8 mouse cellular contexts compared by ENCODE assay signal in the genomic region with DNA sequence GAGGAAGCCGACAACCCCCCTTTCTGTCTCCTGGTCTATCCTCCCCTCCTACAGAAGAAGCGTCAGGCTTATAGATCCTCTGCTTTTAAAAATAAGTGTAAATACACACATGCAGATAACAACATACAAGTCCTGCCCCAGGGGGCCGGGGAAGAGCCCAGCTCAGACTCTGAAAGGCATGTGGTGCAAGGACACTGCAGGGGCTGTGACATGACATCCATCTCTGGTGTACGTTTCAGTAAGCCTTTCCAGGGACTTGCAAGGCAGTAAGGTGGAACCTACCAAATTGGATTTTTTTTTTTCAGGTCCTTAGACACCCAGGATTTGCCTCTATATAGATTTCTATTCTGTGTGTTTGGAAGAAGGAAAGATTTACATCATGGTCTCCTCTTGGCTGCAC. TPM values are rescaled to one million over a fixed set of nuclear protein-coding genes. Genes with fewer than 3 reads are reported as not detected.
DNase-seq lines count a peak whose midpoint lies in the region; ATAC-seq and TF ChIP-seq lines count a peak whose summit lies in the region.

No protein-coding gene starts in this region.

- peak overlapping the region; percentile 52 for H3K9ac ChIP-seq in lung, embryonic 16.5 days (ENCODE audit: low read length)
- no peak overlapping the region for H3K9ac ChIP-seq in limb, embryonic 13.5 days
- 0 out of 2 replicates have a peak overlapping the region, but pooled peaks have one; percentile 8 for H3K9ac ChIP-seq in stomach, postnatal 0 days (ENCODE audit: low read length)

- ATAC-seq in cerebellum, adult (ENCODE audit: insufficient number of reproducible peaks, low FRiP score, low TSS enrichment): no peak
- ATAC-seq in lung, embryonic 16.5 days (ENCODE audit: low read depth): no peak
- ATAC-seq in limb, embryonic 13.5 days (ENCODE audit: low FRiP score, low read depth): no peak
- ATAC-seq in stomach, postnatal 0 days (ENCODE audit: low FRiP score, low TSS enrichment): no peak

- no peak overlapping the region for H3K4me2 ChIP-seq in lung, embryonic 16.5 days (ENCODE audit: low read depth, low read length)
- no peak overlapping the region for H3K4me2 ChIP-seq in limb, embryonic 13.5 days (replicated peaks)
- H3K4me2 ChIP-seq in stomach, postnatal 0 days (replicated peaks; ENCODE audit: low read depth): no peak overlapping the region

- H3K4me3 ChIP-seq in lung, embryonic 16.5 days (ENCODE audit: low read length): no peak overlapping the region
- H3K4me3 ChIP-seq in limb, embryonic 13.5 days: no peak overlapping the region
- H3K4me3 ChIP-seq in stomach, postnatal 0 days (ENCODE audit: low read depth, low read length): no peak overlapping the region

- peaks cover 27% of the 10 kb centered on the region for H3K36me3 ChIP-seq in lung, embryonic 16.5 days (ENCODE audit: control insufficient read depth, insufficient read depth, low read length)
- H3K36me3 ChIP-seq in limb, embryonic 13.5 days: peaks cover 34% of the 10 kb centered on the region
- H3K36me3 ChIP-seq in stomach, postnatal 0 days (ENCODE audit: control insufficient read depth, insufficient read depth, low read length): peaks cover 19% of the 10 kb centered on the region

- 42% methylated on average over 4 of the region's 4 CpGs for WGBS in lung, embryonic 16.5 days
- 72% methylated on average over 4 of the region's 4 CpGs for WGBS in limb, embryonic 13.5 days
- 55% methylated on average over 4 of the region's 4 CpGs for WGBS in stomach, postnatal 0 days

- no peaks in the 10 kb centered on the region for H3K27me3 ChIP-seq in lung, embryonic 16.5 days (ENCODE audit: control insufficient read depth, insufficient read depth, low read depth, low read length)
- no peaks in the 10 kb centered on the region for H3K27me3 ChIP-seq in limb, embryonic 13.5 days
- no peaks in the 10 kb centered on the region for H3K27me3 ChIP-seq in stomach, postnatal 0 days (ENCODE audit: control insufficient read depth, insufficient read depth, low read length)

- TF ChIP-seq CTCF in stomach, postnatal 0 days (IDR thresholded peaks at IDR 0.05; ENCODE audit: low read depth): no peak

- TF ChIP-seq EP300 in stomach, postnatal 0 days (optimal IDR thresholded peaks at IDR 0.05): no peak

- DNase-seq in cerebellum, postnatal 14 days: peak; percentile 42 to 53
- no peak for DNase-seq in lung, adult 18-20 months
- DNase-seq in stomach, postnatal 0 days (ENCODE audit: low spot score): no peak
- no peak for DNase-seq in gastrocnemius, postnatal 25 days
- DNase-seq in adrenal gland, adult 2 months: no peak

- peaks cover 5% of the 10 kb centered on the region; the same call in 1 of the 2 replicates for H3K4me1 ChIP-seq in lung, embryonic 16.5 days (replicated peaks; ENCODE audit: control insufficient read depth, insufficient read depth, low read length)
- H3K4me1 ChIP-seq in limb, embryonic 13.5 days: peaks cover 14% of the 10 kb centered on the region
- H3K4me1 ChIP-seq in stomach, postnatal 0 days (replicated peaks; ENCODE audit: control insufficient read depth, insufficient read depth): no peaks in the 10 kb centered on the region

- no peak overlapping the region for H3K27ac ChIP-seq in lung, embryonic 16.5 days (ENCODE audit: low read length)
- peak overlapping the region; percentile 63; the same call in 1 of the 2 replicates for H3K27ac ChIP-seq in limb, embryonic 13.5 days
- peak overlapping the region; percentile 49 for H3K27ac ChIP-seq in stomach, postnatal 0 days (replicated peaks)

- H3K9me3 ChIP-seq in lung, embryonic 16.5 days (ENCODE audit: control insufficient read depth, low read length): no peaks in the 10 kb centered on the region
- H3K9me3 ChIP-seq in limb, embryonic 13.5 days: no peaks in the 10 kb centered on the region
- H3K9me3 ChIP-seq in stomach, postnatal 0 days (ENCODE audit: control insufficient read depth, low read length): no peaks in the 10 kb centered on the region

RNA-seq across cellular contexts. Expression of a gene that starts 14.3 kb away (rescaled TPM):
- polyA plus RNA-seq in lung, embryonic 16.5 days (2015; fragmentation: Nextera tagmentation; extraction: Ambion mirVana): 792 and 827 TPM in 2 replicates
- polyA plus RNA-seq in limb, embryonic 13.5 days (2015; fragmentation: Nextera tagmentation; extraction: Ambion mirVana): 927 and 945 TPM in 2 replicates
- 1,066 and 1,112 TPM in 2 replicates for polyA plus RNA-seq in stomach, postnatal 0 days (2015; fragmentation: Nextera tagmentation; extraction: Ambion mirVana)
- 100 to 1,000 TPM; 622 to 647 TPM for total RNA-seq in gastrocnemius, postnatal 25 days (2021)
- 1,000 to 10,000 TPM; 1,786 to 2,185 TPM for total RNA-seq in adrenal gland, adult 2 months (2021)
- 71.2 and 105 TPM in 2 replicates for polyA plus RNA-seq in adrenal gland, adult 2 months (2012; rRNA removed)

RNA-seq across cellular contexts. Expression of a gene that starts 14.4 kb away (rescaled TPM):
- polyA plus RNA-seq in lung, embryonic 16.5 days (2015; fragmentation: Nextera tagmentation; extraction: Ambion mirVana): 16.8 and 17.9 TPM in 2 replicates
- 20.1 TPM in 2 replicates for polyA plus RNA-seq in limb, embryonic 13.5 days (2015; fragmentation: Nextera tagmentation; extraction: Ambion mirVana)
- 6.3 and 7.0 TPM in 2 replicates for polyA plus RNA-seq in stomach, postnatal 0 days (2015; fragmentation: Nextera tagmentation; extraction: Ambion mirVana)
- 1 to 10 TPM; 6.8 to 8.4 TPM for total RNA-seq in gastrocnemius, postnatal 25 days (2021)
- total RNA-seq in adrenal gland, adult 2 months (2021): 10 to 100 TPM; 15.2 to 18.2 TPM
- 2.6 and 4.1 TPM in 2 replicates for polyA plus RNA-seq in adrenal gland, adult 2 months (2012; rRNA removed)

Comparison
In these comparisons a context has a peak if more than half of its experiments do, and no peak if none do; other contexts are left out.
1. DNase-seq: peak in cerebellum, postnatal 14 days (2 of 2); none in lung, adult 18-20 months (0 of 2), stomach, postnatal 0 days (single experiment), gastrocnemius, postnatal 25 days (single experiment) and adrenal gland, adult 2 months (single experiment).